Mouse (Mus musculus) heart, postnatal 14 days (tissue): ENCODE results near the gene Dpep2nb. TPM values are rescaled to one million over a fixed set of nuclear protein-coding genes. Genes with fewer than 3 reads are reported as not detected.

ENCODE experiments used
- DNase-seq, 2 experiments: peaks; one replicate each; pipeline ENCODE4 v3.0.0; 2021 to 2022
- intact Hi-C: fragments of 180-260 bp; cut with DNase I; formaldehyde crosslinking; loops from one replicate; pipeline ENCODE4 v1.15.1; 2025
- microRNA-seq, 2 experiments: library from miRNA; unstranded; fragments of <30 nt; microRNA quantifications; one replicate each; pipeline ENCODE4 v1.2.0; 2021 to 2022
- total RNA-seq, 2 experiments: library from RNA; stranded (reverse); gene quantifications; 2 replicates each; pipeline ENCODE4 v1.2.3; 2021

Dpep2nb gene
- total RNA-seq, 2 experiments from 2014 or later = not detected

- no peak for DNase-seq
These were observed 41.1 kb downstream of the Dpep2nb start for GRCm38 (mm10) chr8:105964506-105965265.

GRCm38 (mm10) chr8:105961536-105961935 is 44.2 kb downstream of the Dpep2nb start:
- intact Hi-C loops = no loop called here
- DNase-seq = no peak

More at GRCm38 (mm10) chr8:105964506-105965265, 41.1 kb downstream of the Dpep2nb start:
- intact Hi-C loops = no loop called here

GRCm38 (mm10) chr8:105961101-105961500 is 44.7 kb downstream of the Dpep2nb start:
- intact Hi-C loops = no loop called here
- DNase-seq = no peak

- peak; percentile 52 to 65 for DNase-seq
- intact Hi-C loops = no loop called here
These were observed 46.4 kb downstream of the Dpep2nb start for GRCm38 (mm10) chr8:105959350-105959749.

GRCm38 (mm10) chr8:105957813-105958212 is 48.0 kb downstream of the Dpep2nb start:
- intact Hi-C loops = no loop called here
- peak; percentile 45 to 60 for DNase-seq

GRCm38 (mm10) chr8:105956556-105956955 is 49.2 kb downstream of the Dpep2nb start:
- DNase-seq = peak in 1 of 2 experiments; percentile 61
- intact Hi-C loops = no loop called here

- intact Hi-C loops = no loop called here
- peak; percentile 60 to 72 for DNase-seq
These were observed 54.6 kb downstream of the Dpep2nb start for GRCm38 (mm10) chr8:105951057-105951659.

- DNase-seq = peak; percentile 65 to 74
- intact Hi-C loops = no loop called here
These were observed 56.4 kb downstream of the Dpep2nb start for GRCm38 (mm10) chr8:105949350-105949749.

Small RNA genes lying within 50 kb of the gene (microRNA-seq; reads per million reads assigned to microRNA genes)
- 0 to 0.27 reads per million in 2 experiments for gene Mir7074

Other genes with a start within 250 kb of the Dpep2nb start
- gene Gfod2, start 247.3 kb downstream of the Dpep2nb start, total RNA-seq = 1 to 10 TPM; 3.6 to 3.7 TPM
- 10 to 100 TPM; 23.1 to 24.7 TPM for gene Ranbp10, start 178.6 kb downstream of the Dpep2nb start, total RNA-seq
- gene Tsnaxip1, start 178.2 kb downstream of the Dpep2nb start, total RNA-seq = under 1 TPM in 1 of 2 experiments, not detected in 1; 0.38 TPM
- gene Cenpt, start 152.7 kb downstream of the Dpep2nb start, total RNA-seq = 1 to 10 TPM; 3.2 to 4.2 TPM
- 10 to 100 TPM; 27.5 to 29.1 TPM for gene Thap11, start 150.8 kb downstream of the Dpep2nb start, total RNA-seq
- gene Nutf2, start 145.4 kb downstream of the Dpep2nb start, total RNA-seq = 10 to 100 TPM; 27.2 to 34.3 TPM
- 10 to 100 TPM; 26.8 to 28.4 TPM for gene Edc4, start 125.1 kb downstream of the Dpep2nb start, total RNA-seq
- under 1 TPM in 1 of 2 experiments, not detected in 1; 0.54 TPM for gene Nrn1l, start 112.4 kb downstream of the Dpep2nb start, total RNA-seq
- 10 to 100 TPM; 16.9 to 17.6 TPM for gene Pskh1, start 105.5 kb downstream of the Dpep2nb start, total RNA-seq
- under 1 TPM; 0.46 to 0.55 TPM for gene Ctrl, start 72.1 kb downstream of the Dpep2nb start, total RNA-seq
- gene Psmb10, start 67.5 kb downstream of the Dpep2nb start, total RNA-seq = 10 to 100 TPM; 57.6 to 66.5 TPM
- gene Lcat, start 62.6 kb downstream of the Dpep2nb start, total RNA-seq = 1 to 10 TPM; 1.0 to 1.3 TPM
- gene Slc12a4, start 39.9 kb downstream of the Dpep2nb start, total RNA-seq = 10 to 100 TPM; 50.8 to 52.0 TPM
- gene Dpep3, start 26.5 kb downstream of the Dpep2nb start, total RNA-seq = not detected
- 1 to 10 TPM; 7.4 to 7.8 TPM for gene Dus2, start 14.6 kb downstream of the Dpep2nb start, total RNA-seq
- gene Ddx28, start 5.9 kb upstream of the Dpep2nb start, total RNA-seq = 1 to 10 TPM; 9.5 to 9.9 TPM
- 10 to 100 TPM; 22.0 to 29.4 TPM for gene Nfatc3, start 52.9 kb upstream of the Dpep2nb start, total RNA-seq
- 1 to 10 TPM in 1 of 2 experiments, under 1 TPM in 1; 0.45 to 1.0 TPM for gene Esrp2, start 131.0 kb upstream of the Dpep2nb start, total RNA-seq
- 1 to 10 TPM; 5.5 to 8.1 TPM for gene Pla2g15, start 144.4 kb upstream of the Dpep2nb start, total RNA-seq
- gene Slc7a6, start 162.9 kb upstream of the Dpep2nb start, total RNA-seq = 10 to 100 TPM; 12.2 to 13.8 TPM
- 10 to 100 TPM; 11.4 TPM for gene Slc7a6os, start 205.0 kb upstream of the Dpep2nb start, total RNA-seq
- 10 to 100 TPM; 18.7 to 20.4 TPM for gene Prmt7, start 205.0 kb upstream of the Dpep2nb start, total RNA-seq